Mouse (Mus musculus) ES-Bruce4 (cell line): ENCODE data around the gene Actl11.

Experiments used
- CTCF ChIP-seq: IDR thresholded peaks from one replicate; pipeline ENCODE4 v1.8.1; 2011; ENCODE audit warnings: low read depth, low read length
- POLR2A ChIP-seq: IDR thresholded peaks from one replicate; pipeline ENCODE4 v1.8.1; 2011; ENCODE audit warnings: low read length; ENCODE audit not compliant: insufficient read depth

- TF ChIP-seq CTCF (no peak), POLR2A (no peak)
Measured at GRCm38 (mm10) chr9:107890260-107890659, 38.0 kb upstream of the Actl11 start.
